Mouse (Mus musculus) kidney, adult 2 months (tissue): Measurements from ENCODE around the gene Slc8a1.

ENCODE experiments used
- CTCF ChIP-seq: fragments of 200-500 bp; conservative IDR thresholded peaks from 2 replicates; pipeline ENCODE4 v1.5.1; 2011; ENCODE audit warnings: low read depth, mild to moderate bottlenecking, control low read depth, low read length, moderate library complexity, mixed read lengths; ENCODE audit not compliant: insufficient read depth, insufficient read length
- POLR2A ChIP-seq: fragments of 200-500 bp; IDR thresholded peaks from one replicate; pipeline ENCODE4 v1.6.1; 2011; ENCODE audit warnings: low read depth, low read length, control low read depth

DNA sequence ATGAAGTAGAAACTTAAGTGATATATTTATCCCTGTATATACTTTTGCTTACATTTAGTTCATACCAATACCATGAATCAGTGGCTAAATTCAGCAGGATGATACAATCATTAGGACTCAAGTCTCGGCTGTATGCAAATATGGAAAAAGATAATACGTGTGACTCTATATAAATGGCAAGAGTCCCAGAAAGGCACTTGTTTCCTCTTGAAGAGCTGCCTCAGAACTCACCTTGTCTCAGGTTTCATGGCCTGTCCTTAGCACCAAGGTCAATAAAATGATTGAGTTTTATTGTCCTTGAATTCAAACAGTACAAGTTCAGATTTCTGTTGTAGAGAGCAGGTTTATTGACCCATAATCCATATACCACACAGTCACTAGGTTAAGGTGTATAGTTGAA is 4.9 kb upstream of the Slc8a1 start:
- TF ChIP-seq CTCF (no peak), POLR2A (no peak)
